Mouse (Mus musculus) lung, embryonic 16.5 days (tissue): ENCODE results near the gene Tie1. TPM values are rescaled to one million over a fixed set of nuclear protein-coding genes. Genes with fewer than 3 reads are reported as not detected.
A peak's percentile ranks its signal among the peaks of the same experiment; 100 is the strongest.

Experiments
- ATAC-seq: fragments of 200-750 bp; cut with Nextera tagmentation; 2 replicates; pipeline ENCODE4 v1.8.0; 2017; ENCODE audit warnings: low read depth, mild to moderate bottlenecking, moderate library complexity
- H3K27ac ChIP-seq: fragments of 300-500 bp; sonication (generic); 2 replicates; pipeline ENCODE4 v1.5.1; 2014; ENCODE audit warnings: mild to moderate bottlenecking, control low read depth, low read length
- H3K27me3 ChIP-seq: fragments of 300-500 bp; sonication (generic); 2 replicates; pipeline ENCODE4 v1.6.1; 2014; ENCODE audit warnings: low read depth, low read length, mixed read lengths; ENCODE audit not compliant: control insufficient read depth, insufficient read depth
- H3K36me3 ChIP-seq: fragments of 300-500 bp; sonication (generic); 2 replicates; pipeline ENCODE4 v1.6.1; 2014; ENCODE audit warnings: low read length; ENCODE audit not compliant: control insufficient read depth, insufficient read depth
- H3K4me1 ChIP-seq: fragments of 300-500 bp; sonication (generic); replicated peaks from 2 replicates; pipeline ENCODE4 v1.6.1; 2014; ENCODE audit warnings: low read length, mixed read lengths; ENCODE audit not compliant: control insufficient read depth, insufficient read depth
- H3K4me2 ChIP-seq: fragments of 300-500 bp; sonication (generic); 2 replicates; pipeline ENCODE4 v1.6.1; 2014; ENCODE audit warnings: low read depth, low read length, control low read depth
- H3K4me3 ChIP-seq: fragments of 300-500 bp; sonication (generic); 2 replicates; pipeline ENCODE4 v1.5.1; 2014; ENCODE audit warnings: mild to moderate bottlenecking, low read length, control low read depth
- H3K9ac ChIP-seq: fragments of 300-500 bp; sonication (generic); 2 replicates; pipeline ENCODE4 v1.6.1; 2014; ENCODE audit warnings: low read length, control low read depth
- H3K9me3 ChIP-seq: fragments of 300-500 bp; sonication (generic); 2 replicates; pipeline ENCODE4 v1.6.1; 2016; ENCODE audit warnings: low read length; ENCODE audit not compliant: control insufficient read depth
- WGBS: fragments of 180-500 bp; shearing (Covaris S2); extraction: QIAGEN DNeasy Blood & Tissue Kit; methylation state at CpG from one replicate; pipeline ENCODE4 v1.1.7; 2014; 5-methylcytosine and 5-hydroxymethylcytosine counted together
- polyA plus RNA-seq: library from polyadenylated mRNA; unstranded; fragments of >200 nt; fragmentation: Nextera tagmentation; extraction: Ambion mirVana; gene quantifications from 2 replicates; pipeline ENCODE4 v1.2.1, GENCODE M21; 2015

Gene Tie1
- polyA plus RNA-seq, 1 experiment from 2014 or later, result 102 TPM

- H3K4me3 ChIP-seq, result peak within 1 kb of the TSS; percentile 82
- under 1% methylated on average over 28 of the region's 31 CpGs for WGBS
Observed at GRCm38 (mm10) chr4:118427768-118428451, 62.0 kb downstream of the Tie1 start, which contains the start of gene Elovl1. Gene Elovl1 (plus strand): TSS chr4:118428093.

GRCm38 (mm10) chr4:118427415-118427767 is 62.5 kb downstream of the Tie1 start:
- ATAC-seq, result peak; percentile 49
- peak overlapping the region; percentile 84 for H3K4me2 ChIP-seq
- 4% methylated on average over 5 of the region's 5 CpGs for WGBS
- peak overlapping the region; percentile 82 for H3K9ac ChIP-seq
- peak overlapping the region; percentile 82 for H3K4me3 ChIP-seq
- H3K27ac ChIP-seq, result peak overlapping the region; percentile 94
- H3K27me3 ChIP-seq, result no peaks in the 10 kb centered on the region
- peaks cover 11% of the 10 kb centered on the region for H3K36me3 ChIP-seq
- H3K9me3 ChIP-seq, result no peaks in the 10 kb centered on the region
- peaks cover 29% of the 10 kb centered on the region for H3K4me1 ChIP-seq

More at GRCm38 (mm10) chr4:118427768-118428451, 62.0 kb downstream of the Tie1 start, which contains the start of gene Elovl1:
- Histone ChIP-seq H3K4me1 (peaks cover 29% of the 10 kb centered on the region), H3K36me3 (peaks cover 16% of the 10 kb centered on the region), H3K27ac (peak within 1 kb of the TSS; percentile 94), H3K9me3 (no peaks in the 10 kb centered on the region), H3K27me3 (no peaks in the 10 kb centered on the region), H3K4me2 (peak within 1 kb of the TSS; percentile 84), H3K9ac (peak within 1 kb of the TSS; percentile 85)
- peak; percentile 97 for ATAC-seq

DNA sequence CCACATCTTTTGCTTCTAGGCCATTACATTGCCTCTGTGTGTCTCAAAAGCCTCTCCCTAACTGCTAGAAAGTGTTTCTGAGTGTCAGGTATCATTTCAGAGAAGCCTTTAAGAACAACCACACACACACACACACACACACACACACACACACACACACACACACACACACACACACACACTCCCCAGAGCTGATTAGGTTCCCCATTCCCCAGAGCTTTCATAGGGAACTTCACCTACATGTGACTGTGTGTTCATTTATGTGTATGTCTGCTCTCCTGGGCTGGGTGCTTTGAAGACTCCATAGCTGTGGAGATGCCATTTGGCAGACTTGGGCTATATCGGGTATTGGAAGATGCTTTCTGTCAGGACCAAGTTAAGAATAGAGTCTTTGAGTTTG is 64.5 kb downstream of the Tie1 start:
- no peak overlapping the region for H3K27ac ChIP-seq
- no peaks in the 10 kb centered on the region; the same call in 1 of the 2 replicates for H3K36me3 ChIP-seq
- ATAC-seq, result no peak

GRCm38 (mm10) chr4:118424541-118425160 is 65.2 kb downstream of the Tie1 start:
- Histone ChIP-seq H3K9ac (no peak overlapping the region), H3K36me3 (no peaks in the 10 kb centered on the region; the same call in 1 of the 2 replicates), H3K9me3 (no peaks in the 10 kb centered on the region), H3K27ac (no peak overlapping the region; the same call in 1 of the 2 replicates), H3K4me1 (peaks cover 19% of the 10 kb centered on the region), H3K4me3 (no peak overlapping the region), H3K27me3 (no peaks in the 10 kb centered on the region), H3K4me2 (no peak overlapping the region)
- ATAC-seq, result no peak
- 54% methylated on average over 4 of the region's 4 CpGs for WGBS

More for the DNA sequence above, 64.5 kb downstream of the Tie1 start:
- Histone ChIP-seq H3K4me2 (no peak overlapping the region), H3K4me1 (peaks cover 26% of the 10 kb centered on the region), H3K9me3 (no peaks in the 10 kb centered on the region), H3K27me3 (no peaks in the 10 kb centered on the region), H3K9ac (no peak overlapping the region), H3K4me3 (no peak overlapping the region)
- WGBS, result 87% methylated on average over 1 of the region's 1 CpGs

GRCm38 (mm10) chr4:118421384-118421783 is 68.5 kb downstream of the Tie1 start:
- Histone ChIP-seq H3K27me3 (no peaks in the 10 kb centered on the region), H3K9me3 (no peaks in the 10 kb centered on the region), H3K4me2 (no peak overlapping the region), H3K4me1 (no peaks in the 10 kb centered on the region), H3K27ac (no peak overlapping the region), H3K9ac (no peak overlapping the region), H3K36me3 (peaks cover 8% of the 10 kb centered on the region), H3K4me3 (no peak overlapping the region)
- ATAC-seq, result no peak
- WGBS, result 91% methylated on average over 3 of the region's 3 CpGs

Other genes starting within 250 kb of the Tie1 start
- 79.7 and 84.3 TPM in 2 replicates for gene Ptprf, start 198.7 kb downstream of the Tie1 start, polyA plus RNA-seq
- 5.8 and 6.3 TPM in 2 replicates for gene Szt2, start 80.8 kb downstream of the Tie1 start, polyA plus RNA-seq
- gene Med8, start 80.7 kb downstream of the Tie1 start, polyA plus RNA-seq, result 87.8 and 90.1 TPM in 2 replicates
- gene Elovl1, start 62.0 kb downstream of the Tie1 start, polyA plus RNA-seq, result 111 and 116 TPM in 2 replicates
- gene Cdc20, start 52.7 kb downstream of the Tie1 start, polyA plus RNA-seq, result 292 TPM in 2 replicates
- 0.67 and 0.83 TPM in 2 replicates for gene Mpl, start 32.5 kb downstream of the Tie1 start, polyA plus RNA-seq
- gene 2610528J11Rik, start 36.9 kb upstream of the Tie1 start, polyA plus RNA-seq, result 18.8 and 21.1 TPM in 2 replicates
- 8.0 and 8.4 TPM in 2 replicates for gene Tmem125, start 54.0 kb upstream of the Tie1 start, polyA plus RNA-seq
- 1.3 and 1.6 TPM in 2 replicates for gene Cfap57, start 130.7 kb upstream of the Tie1 start, polyA plus RNA-seq
- 116 and 125 TPM in 2 replicates for gene Ebna1bp2, start 130.7 kb upstream of the Tie1 start, polyA plus RNA-seq
- not detected in 2 replicates for gene Olfr62, start 168.9 kb upstream of the Tie1 start, polyA plus RNA-seq
- 0.50 and 0.59 TPM in 2 replicates for gene Olfr1342, start 202.7 kb upstream of the Tie1 start, polyA plus RNA-seq
- not detected in 2 replicates for gene Olfr1341, start 213.5 kb upstream of the Tie1 start, polyA plus RNA-seq
- gene Olfr1340, start 230.1 kb upstream of the Tie1 start, polyA plus RNA-seq, result not detected in 2 replicates
- not detected in 2 replicates for gene Olfr1339, start 242.1 kb upstream of the Tie1 start, polyA plus RNA-seq